Mouse (Mus musculus): ENCODE measurements around the gene Prss53. TPM values are rescaled to one million over a fixed set of nuclear protein-coding genes. Genes with fewer than 3 reads are reported as not detected.

Gene Prss53
- 1.7 and 1.8 TPM in 2 replicates for polyA plus RNA-seq (2015; fragmentation: Nextera tagmentation; extraction: Ambion mirVana)

GRCm38 (mm10) chr7:127890798-127891197, at the start of gene Prss53:
Prss53 (minus strand) TSS chr7:127890970.
- peaks cover 42% of the 10 kb centered on the region for H3K36me3 ChIP-seq
- H3K4me2 ChIP-seq: no peak within 1 kb of the TSS
- ATAC-seq (ENCODE audit: insufficient read depth, low FRiP score, low read depth): no peak
- no peak within 1 kb of the TSS for H3K9ac ChIP-seq
- peaks cover 14% of the 10 kb centered on the region for H3K4me1 ChIP-seq
- H3K9me3 ChIP-seq: no peaks in the 10 kb centered on the region
- H3K27ac ChIP-seq: no peak within 1 kb of the TSS
- no peak within 1 kb of the TSS for H3K4me3 ChIP-seq (replicated peaks)
- no peaks in the 10 kb centered on the region for H3K27me3 ChIP-seq (replicated peaks)
- WGBS: 21% methylated on average over 4 of the region's 4 CpGs

GRCm38 (mm10) chr7:127936216-127936884, 45.6 kb upstream of the Prss53 start:
- H3K4me3 ChIP-seq (replicated peaks): peak overlapping the region; percentile 65
- 52% methylated on average over 18 of the region's 18 CpGs for WGBS

GRCm38 (mm10) chr7:127935748-127936159, 45.0 kb upstream of the Prss53 start:
- Histone ChIP-seq H3K27me3 (replicated peaks) (no peaks in the 10 kb centered on the region), H3K36me3 (no peaks in the 10 kb centered on the region), H3K4me1 (peaks cover 29% of the 10 kb centered on the region), H3K27ac (peak overlapping the region; percentile 85), H3K4me3 (replicated peaks) (peak overlapping the region; percentile 65), H3K4me2 (peak overlapping the region; percentile 96), H3K9me3 (no peaks in the 10 kb centered on the region), H3K9ac (peak overlapping the region; percentile 67)
- under 1% methylated on average over 38 of the region's 38 CpGs for WGBS
- ATAC-seq (ENCODE audit: insufficient read depth, low FRiP score, low read depth): peak; percentile 8; the same call in 1 of the 2 replicates

More at GRCm38 (mm10) chr7:127936216-127936884, 45.6 kb upstream of the Prss53 start:
- H3K4me2 ChIP-seq: peak overlapping the region; percentile 96
- peak overlapping the region; percentile 85; the same call in 1 of the 2 replicates for H3K27ac ChIP-seq
- H3K9ac ChIP-seq: peak overlapping the region; percentile 67
- H3K4me1 ChIP-seq: peaks cover 26% of the 10 kb centered on the region
- no peaks in the 10 kb centered on the region for H3K9me3 ChIP-seq
- no peaks in the 10 kb centered on the region for H3K36me3 ChIP-seq
- no peak for ATAC-seq (ENCODE audit: insufficient read depth, low FRiP score, low read depth)
- H3K27me3 ChIP-seq (replicated peaks): no peaks in the 10 kb centered on the region

DNA sequence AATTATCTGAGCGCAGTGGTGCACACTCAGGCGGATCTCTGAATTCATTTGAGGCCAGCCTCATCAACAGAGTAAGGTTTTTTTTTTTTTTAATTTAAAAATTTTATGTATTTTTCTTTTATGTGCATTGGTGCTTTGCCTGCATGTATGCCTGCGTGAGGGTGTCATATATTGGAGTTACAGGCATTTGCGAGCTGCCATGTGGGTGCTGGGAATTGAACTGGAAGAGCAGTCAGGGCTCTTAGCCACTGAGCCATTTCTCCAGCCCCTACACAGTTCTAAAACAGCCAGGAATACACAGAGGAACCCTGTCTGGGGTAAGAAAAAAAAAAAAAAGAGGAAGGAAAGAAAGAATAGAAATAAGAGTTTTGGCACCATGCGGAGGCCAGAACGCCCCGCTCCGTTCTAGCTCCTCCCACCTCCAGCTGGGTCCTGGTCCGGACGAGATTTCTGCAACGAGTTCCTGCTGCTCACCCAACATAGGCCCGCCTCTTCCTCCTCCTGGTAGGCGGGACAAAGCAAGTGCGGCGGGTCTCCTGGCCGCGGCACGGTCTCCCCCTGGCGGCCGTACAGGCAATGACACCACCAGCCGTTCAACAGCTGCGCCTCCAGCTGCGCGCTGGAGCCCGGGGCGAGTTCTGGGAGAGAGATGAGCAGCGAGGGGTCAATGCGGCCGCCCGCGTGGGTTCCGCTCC, 44.4 kb upstream of the Prss53 start:
- H3K4me3 ChIP-seq (replicated peaks): peak overlapping the region; percentile 65
- peaks cover 29% of the 10 kb centered on the region for H3K4me1 ChIP-seq
- no peaks in the 10 kb centered on the region for H3K9me3 ChIP-seq
- H3K9ac ChIP-seq: peak overlapping the region; percentile 67
- 6% methylated on average over 32 of the region's 32 CpGs for WGBS
- ATAC-seq (ENCODE audit: insufficient read depth, low FRiP score, low read depth): peak; percentile 90
- no peaks in the 10 kb centered on the region for H3K27me3 ChIP-seq (replicated peaks)
- no peaks in the 10 kb centered on the region for H3K36me3 ChIP-seq
- H3K4me2 ChIP-seq: peak overlapping the region; percentile 96
- peak overlapping the region; percentile 85 for H3K27ac ChIP-seq

- H3K9me3 ChIP-seq: no peaks in the 10 kb centered on the region
- no peak overlapping the region for H3K27ac ChIP-seq
- no peak overlapping the region for H3K9ac ChIP-seq
Measured at GRCm38 (mm10) chr7:127934075-127934474, 43.3 kb upstream of the Prss53 start.

DNA sequence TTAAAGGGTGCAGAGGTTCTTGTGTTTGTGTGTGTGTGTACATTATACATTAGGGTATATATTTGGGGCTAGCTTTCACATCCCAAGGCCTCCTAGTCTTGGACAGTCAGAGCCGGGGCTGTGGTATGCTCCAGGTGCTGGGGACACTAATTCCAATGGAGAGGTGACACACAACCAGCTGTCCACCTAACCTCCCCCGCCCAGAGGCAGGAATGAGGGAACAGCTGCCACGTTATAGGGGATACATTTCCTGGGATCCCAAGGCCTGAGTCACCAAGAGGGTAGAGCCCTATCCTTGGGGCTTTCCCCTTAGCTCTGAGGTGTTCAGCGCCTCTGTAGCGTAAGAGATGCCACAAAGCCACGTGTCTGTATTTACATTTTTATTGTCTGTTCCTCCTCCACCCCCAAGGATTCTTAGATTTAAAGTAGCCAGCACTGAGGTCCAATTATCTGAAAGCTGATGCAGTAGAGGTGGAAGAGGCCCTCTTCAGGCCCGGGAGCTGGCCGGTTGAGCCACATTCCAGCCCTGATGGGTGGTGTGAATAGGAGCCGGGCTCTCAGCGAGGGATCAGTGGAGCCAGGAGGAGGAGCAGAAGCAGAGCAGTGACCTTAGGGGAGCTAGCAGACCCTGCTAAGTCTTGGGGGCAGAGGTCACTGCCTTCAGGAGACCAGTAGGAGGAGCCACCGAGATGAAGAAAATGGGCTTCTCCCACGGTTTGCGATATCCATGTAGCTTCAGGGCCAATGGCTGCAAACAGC, 41.7 kb upstream of the Prss53 start:
- H3K4me3 ChIP-seq (replicated peaks): no peak overlapping the region
- H3K4me1 ChIP-seq: peaks cover 35% of the 10 kb centered on the region
- no peaks in the 10 kb centered on the region for H3K36me3 ChIP-seq
- 26% methylated on average over 13 of the region's 13 CpGs for WGBS
- H3K27ac ChIP-seq: peak overlapping the region; percentile 95
- peak; percentile 29 for ATAC-seq (ENCODE audit: insufficient read depth, low FRiP score, low read depth)
- H3K9me3 ChIP-seq: no peaks in the 10 kb centered on the region
- H3K4me2 ChIP-seq: peak overlapping the region; percentile 22
- H3K9ac ChIP-seq: no peak overlapping the region
- no peaks in the 10 kb centered on the region for H3K27me3 ChIP-seq (replicated peaks)

More at GRCm38 (mm10) chr7:127934075-127934474, 43.3 kb upstream of the Prss53 start:
- WGBS: 84% methylated on average over 5 of the region's 5 CpGs
- H3K36me3 ChIP-seq: no peaks in the 10 kb centered on the region
- ATAC-seq (ENCODE audit: insufficient read depth, low FRiP score, low read depth): no peak
- H3K4me1 ChIP-seq: peaks cover 29% of the 10 kb centered on the region
- H3K4me2 ChIP-seq: no peak overlapping the region
- H3K4me3 ChIP-seq (replicated peaks): no peak overlapping the region
- H3K27me3 ChIP-seq (replicated peaks): no peaks in the 10 kb centered on the region

DNA sequence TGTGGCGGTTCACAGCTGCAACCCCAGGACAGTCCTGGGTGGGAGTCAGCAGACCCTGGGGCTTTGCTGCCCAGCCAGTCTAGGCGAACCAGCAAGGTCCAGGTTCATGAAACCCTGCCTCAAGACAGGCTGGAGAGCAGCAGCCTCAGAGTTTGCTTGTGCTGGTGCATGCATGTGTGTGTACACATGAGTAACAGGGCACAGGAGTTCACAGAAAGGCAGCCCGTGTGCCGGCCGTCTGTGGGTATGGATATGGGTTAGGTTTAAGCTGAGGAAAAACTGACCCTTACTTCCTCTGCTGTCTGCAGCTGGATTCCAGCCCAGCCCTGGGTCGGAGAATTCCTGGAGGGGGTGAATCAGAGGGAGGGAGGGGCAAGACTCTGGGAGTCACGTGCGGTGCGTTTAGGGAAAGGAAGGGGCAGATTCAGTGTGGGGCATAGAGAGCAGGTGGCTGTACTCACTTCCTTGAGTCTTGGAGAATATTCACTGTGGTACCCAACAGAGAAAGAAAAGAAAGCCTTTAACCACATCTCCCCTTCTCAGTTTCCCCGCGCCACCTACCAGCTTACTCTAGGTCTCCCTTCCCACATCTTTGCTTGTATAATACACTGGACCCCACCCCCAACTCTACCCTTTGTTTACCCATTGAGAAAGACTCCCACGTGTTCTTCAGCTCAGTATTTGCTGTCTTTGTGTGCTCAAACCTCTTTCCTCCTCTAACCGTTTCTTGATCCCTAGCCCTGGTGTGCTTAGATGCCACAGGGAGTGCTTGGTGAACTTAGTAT, 40.8 kb upstream of the Prss53 start:
- Histone ChIP-seq H3K4me1 (peaks cover 40% of the 10 kb centered on the region), H3K4me3 (replicated peaks) (0 out of 2 replicates have a peak overlapping the region, but pooled peaks have one; percentile 9)

GRCm38 (mm10) chr7:127930636-127931035, 39.9 kb upstream of the Prss53 start:
- ATAC-seq (ENCODE audit: insufficient read depth, low FRiP score, low read depth): no peak
- Histone ChIP-seq H3K9ac (no peak overlapping the region), H3K27me3 (replicated peaks) (no peaks in the 10 kb centered on the region), H3K4me3 (replicated peaks) (peak overlapping the region; percentile 47; the same call in 1 of the 2 replicates), H3K9me3 (no peaks in the 10 kb centered on the region), H3K27ac (peak overlapping the region; percentile 95), H3K4me1 (peaks cover 44% of the 10 kb centered on the region), H3K36me3 (peaks cover 4% of the 10 kb centered on the region; the same call in 1 of the 2 replicates), H3K4me2 (peak overlapping the region; percentile 51; the same call in 1 of the 2 replicates)
- WGBS: 69% methylated on average over 5 of the region's 5 CpGs

More for the DNA sequence above, 40.8 kb upstream of the Prss53 start:
- no peaks in the 10 kb centered on the region for H3K27me3 ChIP-seq (replicated peaks)
- peak overlapping the region; percentile 19 for H3K4me2 ChIP-seq
- 23% methylated on average over 13 of the region's 13 CpGs for WGBS
- H3K27ac ChIP-seq: peak overlapping the region; percentile 95
- H3K9ac ChIP-seq: no peak overlapping the region
- ATAC-seq (ENCODE audit: insufficient read depth, low FRiP score, low read depth): peak; percentile 12
- no peaks in the 10 kb centered on the region; the same call in 1 of the 2 replicates for H3K36me3 ChIP-seq
- no peaks in the 10 kb centered on the region for H3K9me3 ChIP-seq

GRCm38 (mm10) chr7:127929923-127930322, 39.2 kb upstream of the Prss53 start, which contains the start of gene Prss8:
Prss8 (minus strand) TSS chr7:127930104.
- 17% methylated on average over 6 of the region's 6 CpGs for WGBS
- peak; percentile 47; the same call in 1 of the 2 replicates for ATAC-seq (ENCODE audit: insufficient read depth, low FRiP score, low read depth)

DNA sequence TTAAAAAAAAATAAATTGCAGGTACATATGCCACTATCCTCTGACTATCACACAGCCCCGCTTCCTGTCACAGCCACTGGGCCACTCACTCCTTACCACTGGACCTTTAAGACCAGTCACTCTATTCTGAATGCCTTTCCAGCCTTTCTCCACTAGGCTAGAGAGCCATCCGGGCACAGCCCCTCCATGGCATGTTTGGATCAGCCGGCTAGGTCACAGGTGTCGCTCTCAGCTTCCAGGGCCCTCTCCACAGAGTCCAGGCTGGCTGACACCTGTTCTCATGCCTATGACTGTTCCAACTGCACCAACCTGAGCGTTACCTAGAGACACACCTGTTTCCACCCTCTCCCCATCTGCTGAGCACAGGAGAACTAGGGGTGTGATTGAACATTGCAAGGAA, 37.8 kb upstream of the Prss53 start:
- no peak for ATAC-seq (ENCODE audit: insufficient read depth, low FRiP score, low read depth)
- Histone ChIP-seq H3K27ac (peak overlapping the region; percentile 95), H3K4me2 (peak overlapping the region; percentile 51), H3K36me3 (peaks cover 8% of the 10 kb centered on the region; the same call in 1 of the 2 replicates), H3K4me3 (replicated peaks) (peak overlapping the region; percentile 47), H3K9ac (0 out of 2 replicates have a peak overlapping the region, but pooled peaks have one; percentile 46), H3K27me3 (replicated peaks) (no peaks in the 10 kb centered on the region), H3K4me1 (peaks cover 41% of the 10 kb centered on the region), H3K9me3 (no peaks in the 10 kb centered on the region)
- 42% methylated on average over 5 of the region's 5 CpGs for WGBS

More at GRCm38 (mm10) chr7:127929923-127930322, 39.2 kb upstream of the Prss53 start, which contains the start of gene Prss8:
- peaks cover 8% of the 10 kb centered on the region; the same call in 1 of the 2 replicates for H3K36me3 ChIP-seq
- H3K9ac ChIP-seq: peak within 1 kb of the TSS; percentile 46
- no peaks in the 10 kb centered on the region for H3K9me3 ChIP-seq
- H3K4me3 ChIP-seq (replicated peaks): peak within 1 kb of the TSS; percentile 47
- peak within 1 kb of the TSS; percentile 51 for H3K4me2 ChIP-seq
- peaks cover 42% of the 10 kb centered on the region for H3K4me1 ChIP-seq
- H3K27me3 ChIP-seq (replicated peaks): no peaks in the 10 kb centered on the region
- peak within 1 kb of the TSS; percentile 95 for H3K27ac ChIP-seq

Data from stomach, embryonic 15.5 days (tissue).